ENCODE assay signal across 35 mouse cellular contexts in the genomic region with DNA sequence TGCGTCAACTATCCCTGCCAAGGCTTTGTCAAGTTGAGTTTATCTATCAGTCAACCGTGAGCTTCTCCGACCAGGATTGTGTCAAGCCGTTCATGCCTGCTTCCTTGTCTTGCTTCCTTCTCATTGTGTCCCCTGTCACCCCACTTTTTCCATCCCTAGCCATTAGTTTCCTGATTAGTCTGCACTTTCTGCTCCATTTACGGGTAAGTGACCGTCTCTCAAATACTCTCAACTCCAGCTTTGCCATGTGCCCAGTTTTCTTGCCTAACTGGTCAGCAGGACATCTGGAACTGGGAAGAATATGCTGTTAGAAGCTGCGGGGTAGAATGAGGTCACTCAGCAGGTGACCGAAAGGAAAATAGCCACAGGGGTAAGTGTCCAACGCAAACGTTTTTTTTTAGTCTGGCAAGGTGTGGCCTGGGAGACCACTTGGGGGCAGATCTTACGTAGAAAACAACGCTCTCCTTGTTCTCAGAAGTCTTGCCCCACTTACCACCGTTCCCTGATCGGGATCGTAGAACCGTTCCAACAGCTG. TPM values are rescaled to one million over a fixed set of nuclear protein-coding genes. Genes with fewer than 3 reads are reported as not detected.
A peak's percentile ranks its signal among the peaks of the same experiment; 100 is the strongest.
DNase-seq lines count a peak whose midpoint lies in the region; ATAC-seq and TF ChIP-seq lines count a peak whose summit lies in the region.
"Had no signal": no experiment of that assay in that cellular context is flagged by ENCODE, and none has a peak within 500 bp of the region (broad histone marks: within the 10 kb centered on the region; RNA-seq: fewer than 3 reads in every experiment).

No protein-coding gene starts in this region.

- no peak overlapping the region for H3K27ac ChIP-seq in hindbrain, postnatal 0 days
- no peak overlapping the region for H3K27ac ChIP-seq in hindbrain, embryonic 16.5 days (ENCODE audit: low read depth, low read length)
- H3K27ac ChIP-seq: forebrain, embryonic 10.5 days; hindbrain, embryonic 13.5 days; intestine, embryonic 15.5 days; layer of hippocampus, adult 2 months; limb, embryonic 13.5 days; liver, embryonic 12.5 days; stomach, embryonic 15.5 days had no signal

- no peak overlapping the region for H3K4me3 ChIP-seq in hindbrain, postnatal 0 days (ENCODE audit: low read length)
- no peak overlapping the region for H3K4me3 ChIP-seq in hindbrain, embryonic 16.5 days (ENCODE audit: low read length)
- H3K4me3 ChIP-seq: forebrain, embryonic 10.5 days; hindbrain, embryonic 13.5 days; intestine, embryonic 15.5 days; layer of hippocampus, adult 2 months; limb, embryonic 13.5 days; liver, embryonic 12.5 days; stomach, embryonic 15.5 days had no signal

- H3K9me3 ChIP-seq in hindbrain, postnatal 0 days (ENCODE audit: low read length): no peaks in the 10 kb centered on the region
- no peaks in the 10 kb centered on the region for H3K9me3 ChIP-seq in hindbrain, embryonic 16.5 days (ENCODE audit: control insufficient read depth, low read length)
- H3K9me3 ChIP-seq: forebrain, embryonic 10.5 days; hindbrain, embryonic 13.5 days; intestine, embryonic 15.5 days; limb, embryonic 13.5 days; liver, embryonic 12.5 days; stomach, embryonic 15.5 days had no signal

- 52% methylated on average over 16 of the region's 16 CpGs for WGBS in hindbrain, postnatal 0 days
- 49% methylated on average over 16 of the region's 16 CpGs for WGBS in hindbrain, embryonic 16.5 days

- 0 out of 2 replicates have a peak overlapping the region, but pooled peaks have one; percentile 11 for H3K4me2 ChIP-seq in hindbrain, postnatal 0 days (ENCODE audit: low read depth, low read length)
- no peak overlapping the region; the same call in 1 of the 2 replicates for H3K4me2 ChIP-seq in hindbrain, embryonic 16.5 days (ENCODE audit: low read length)
- H3K4me2 ChIP-seq: hindbrain, embryonic 13.5 days; intestine, embryonic 15.5 days; limb, embryonic 13.5 days; liver, embryonic 12.5 days; midbrain, embryonic 11.5 days; stomach, embryonic 15.5 days had no signal

- H3K4me1 ChIP-seq in hindbrain, postnatal 0 days (ENCODE audit: insufficient read depth, low read length): no peaks in the 10 kb centered on the region
- H3K4me1 ChIP-seq in hindbrain, embryonic 16.5 days (ENCODE audit: control insufficient read depth, insufficient read depth, low read depth, low read length): peaks cover 3% of the 10 kb centered on the region; the same call in 1 of the 2 replicates
- H3K4me1 ChIP-seq: intestine, embryonic 15.5 days; limb, embryonic 13.5 days; liver, embryonic 12.5 days; stomach, embryonic 15.5 days had no signal

- H3K36me3 ChIP-seq in hindbrain, postnatal 0 days (ENCODE audit: insufficient read depth, low read length): no peaks in the 10 kb centered on the region
- no peaks in the 10 kb centered on the region for H3K36me3 ChIP-seq in hindbrain, embryonic 16.5 days (ENCODE audit: control insufficient read depth, insufficient read depth, low read length)
- H3K36me3 ChIP-seq: forebrain, embryonic 10.5 days; hindbrain, embryonic 13.5 days; intestine, embryonic 15.5 days; limb, embryonic 13.5 days; liver, embryonic 12.5 days; stomach, embryonic 15.5 days had no signal

- no peak for TF ChIP-seq CTCF in hindbrain, postnatal 0 days (IDR thresholded peaks at IDR 0.05; ENCODE audit: low read depth)

- H3K27me3 ChIP-seq in hindbrain, postnatal 0 days (ENCODE audit: insufficient read depth, low read length): no peaks in the 10 kb centered on the region
- no peaks in the 10 kb centered on the region for H3K27me3 ChIP-seq in hindbrain, embryonic 16.5 days (replicated peaks; ENCODE audit: control insufficient read depth, insufficient read depth, low read length)
- H3K27me3 ChIP-seq: hindbrain, embryonic 13.5 days; intestine, embryonic 15.5 days; limb, embryonic 13.5 days; liver, embryonic 12.5 days; stomach, embryonic 15.5 days had no signal

- no peak for ATAC-seq in hindbrain, postnatal 0 days
- no peak for ATAC-seq in hindbrain, embryonic 16.5 days
- ATAC-seq: activated CD4-positive, CD25-positive, alpha-beta regulatory T cell, adult 4 months; forebrain, postnatal 0 days; intestine, embryonic 15.5 days; liver, embryonic 12.5 days had no signal

- DNase-seq in hindbrain, postnatal 0 days (ENCODE audit: low spot score): no peak
- DNase-seq in cerebellum, adult 8-10 months: peak; percentile 5
- DNase-seq in cerebellum, postnatal 14 days: peak; percentile 19 to 53
- peak; percentile 8 for DNase-seq in retina, postnatal 7 days (ENCODE audit: low read depth, low spot score)
- DNase-seq in layer of hippocampus, adult 9-10 months (ENCODE audit: low spot score): no peak
- DNase-seq in thymus, postnatal 36 days: no peak
- DNase-seq: adrenal gland, adult 8-10 months; forebrain, postnatal 0 days; gastrocnemius, postnatal 36 days; kidney, adult 9 months; kidney, postnatal 14 days; layer of hippocampus, postnatal 36 days; lung, adult 18-20 months; lung, postnatal 10 days; right cerebral cortex, adult 18-20 months; right cerebral cortex, postnatal 4 days; thymus, postnatal 25 days had no signal

- no peak overlapping the region for H3K9ac ChIP-seq in hindbrain, postnatal 0 days (replicated peaks; ENCODE audit: low read length)
- no peak overlapping the region for H3K9ac ChIP-seq in hindbrain, embryonic 16.5 days (ENCODE audit: low read depth, low read length)
- H3K9ac ChIP-seq: forebrain, postnatal 0 days; hindbrain, embryonic 13.5 days; intestine, embryonic 15.5 days; limb, embryonic 13.5 days; liver, embryonic 12.5 days; stomach, embryonic 15.5 days had no signal

RNA-seq across cellular contexts. Expression of a gene that starts 37.4 kb away (rescaled TPM):
- 0.37 TPM in 1 of 2 replicates, not detected in the other for total RNA-seq in hindbrain, postnatal 0 days (2014; rRNA removed)
- 0.42 and 0.65 TPM in 2 replicates for polyA plus RNA-seq in hindbrain, postnatal 0 days (2015; fragmentation: Nextera tagmentation; extraction: Ambion mirVana)
- 0.37 and 0.38 TPM in 2 replicates for polyA plus RNA-seq in hindbrain, embryonic 16.5 days (2015; fragmentation: Nextera tagmentation; extraction: Ambion mirVana)
- total RNA-seq: adrenal gland, adult 8-10 months; forebrain, postnatal 0 days; gastrocnemius, postnatal 36 days; heart, adult 8-10 months; heart, postnatal 25 days; layer of hippocampus, adult 2 months; layer of hippocampus, postnatal 36 days; left cerebral cortex, postnatal 14 days; megakaryocyte progenitor cell, adult 5-6 weeks; MEL had no signal
- polyA plus RNA-seq: activated CD4-positive, CD25-positive, alpha-beta regulatory T cell, adult 4 months; C2C12; forebrain, embryonic 10.5 days; forebrain, postnatal 0 days; heart, embryonic 14.5 days; limb, embryonic 13.5 days; liver, embryonic 12.5 days; midbrain, embryonic 11.5 days; neural tube, embryonic 11.5 days had no signal

RNA-seq across cellular contexts. Expression of a gene that starts 42.3 kb away (rescaled TPM):
- 15.1 and 17.7 TPM in 2 replicates for total RNA-seq in hindbrain, postnatal 0 days (2014; rRNA removed)
- 36.9 and 42.1 TPM in 2 replicates for polyA plus RNA-seq in hindbrain, postnatal 0 days (2015; fragmentation: Nextera tagmentation; extraction: Ambion mirVana)
- 32.3 and 39.4 TPM in 2 replicates for polyA plus RNA-seq in hindbrain, embryonic 16.5 days (2015; fragmentation: Nextera tagmentation; extraction: Ambion mirVana)

Comparison
In these comparisons a context has a peak if more than half of its experiments do, and no peak if none do; other contexts are left out.
1. DNase-seq: peak in cerebellum, adult 8-10 months (single experiment), cerebellum, postnatal 14 days (2 of 2) and retina, postnatal 7 days (single experiment); none in hindbrain, postnatal 0 days (single experiment), layer of hippocampus, adult 9-10 months (single experiment) and thymus, postnatal 36 days (0 of 2).